Mouse (Mus musculus) brain, embryonic 14.5 days (tissue): ENCODE data around the gene Wfdc5.

Source experiments
- CTCF ChIP-seq: fragments of 200-500 bp; IDR thresholded peaks from 2 replicates; pipeline ENCODE4 v1.5.1; 2012; ENCODE audit warnings: inconsistent platforms, mild to moderate bottlenecking, moderate library complexity, borderline replicate concordance; ENCODE audit not compliant: insufficient read depth, insufficient read length; ENCODE audit errors: extremely low read depth
- POLR2A ChIP-seq: fragments of 200-500 bp; IDR thresholded peaks from 2 replicates; pipeline ENCODE4 v1.6.1; 2012; ENCODE audit warnings: mild to moderate bottlenecking, inconsistent platforms, borderline replicate concordance; ENCODE audit not compliant: poor library complexity, insufficient read depth, insufficient read length, severe bottlenecking; ENCODE audit errors: extremely low read depth

DNA sequence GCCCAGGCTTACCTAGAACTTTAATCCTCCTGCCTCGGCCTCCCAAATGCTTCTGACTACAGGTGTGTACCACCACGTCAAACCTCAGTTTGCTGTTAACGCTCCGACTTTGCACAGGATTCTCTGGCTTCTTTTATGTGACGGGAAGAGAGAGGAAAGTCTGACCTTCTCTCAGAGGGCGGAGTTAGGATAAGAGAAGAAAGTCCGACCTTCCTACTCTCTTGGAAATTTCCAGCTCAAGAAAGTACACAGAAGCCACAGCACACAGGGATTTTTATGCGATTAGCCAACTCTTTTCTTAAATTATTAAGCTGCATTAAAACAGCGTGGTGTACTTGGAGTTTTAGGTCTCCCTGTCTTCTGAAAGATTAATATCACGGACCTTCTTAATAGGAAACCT, 38.0 kb downstream of the Wfdc5 start:
- no peak for TF ChIP-seq CTCF
- TF ChIP-seq POLR2A: no peak
